Mouse (Mus musculus) left cerebral cortex, postnatal 25 days (tissue): ENCODE results near the gene Ces1a. TPM values are rescaled to one million over a fixed set of nuclear protein-coding genes. Genes with fewer than 3 reads are reported as not detected.

Experiments
- DNase-seq, 2 experiments: peaks; one replicate each; pipeline ENCODE4 v3.0.0; 2022; ENCODE audit warnings: low spot score in 2 of 2, mixed read lengths in 1 of 2
- intact Hi-C: fragments of 180-260 bp; cut with DNase I; formaldehyde crosslinking; loops from one replicate; pipeline ENCODE4 v1.15.1; 2025
- total RNA-seq, 2 experiments: library from RNA; stranded (reverse); gene quantifications; 2 replicates each; pipeline ENCODE4 v1.2.3; 2021

The Ces1a gene
- total RNA-seq, result under 1 TPM; 0.43 to 0.53 TPM

- intact Hi-C loops, result loop anchor here (5.0 kb wide), 1 partner anchor 36 kb away; no protein-coding TSS in a partner anchor
- DNase-seq, result no peak
Measured at GRCm38 (mm10) chr8:93048092-93048491, at the start of gene Ces1a. Gene Ces1a (minus strand): TSS chr8:93048192.

DNA sequence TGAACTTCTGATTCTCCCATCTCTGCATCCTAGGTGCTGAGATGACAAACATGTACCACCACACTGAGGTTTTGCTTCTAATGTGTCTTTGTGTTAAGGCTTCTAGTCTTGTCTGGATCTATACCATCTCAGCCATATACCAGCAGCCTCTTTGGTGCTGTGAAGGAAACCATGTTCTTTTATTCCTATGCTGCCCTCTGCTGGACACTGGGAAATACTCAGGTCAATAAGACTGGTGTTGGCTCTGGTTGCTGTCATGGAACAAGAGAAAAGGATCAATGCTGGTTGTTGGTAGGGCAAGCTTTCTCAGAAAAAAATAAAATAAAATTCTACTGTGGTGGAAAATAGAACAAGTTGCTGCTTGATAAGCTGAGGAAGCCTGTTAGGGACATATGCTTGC lies 47.4 kb upstream of the Ces1a start:
- DNase-seq, result peak; percentile 32 to 68
- intact Hi-C loops, result loop anchor here (1.0 to 2.0 kb wide), 2 partner anchors 37 to 84 kb away; no protein-coding TSS in a partner anchor

- no peak for DNase-seq
- intact Hi-C loops, result no loop called here
Measured at GRCm38 (mm10) chr8:93091324-93091723, 43.3 kb upstream of the Ces1a start.

DNA sequence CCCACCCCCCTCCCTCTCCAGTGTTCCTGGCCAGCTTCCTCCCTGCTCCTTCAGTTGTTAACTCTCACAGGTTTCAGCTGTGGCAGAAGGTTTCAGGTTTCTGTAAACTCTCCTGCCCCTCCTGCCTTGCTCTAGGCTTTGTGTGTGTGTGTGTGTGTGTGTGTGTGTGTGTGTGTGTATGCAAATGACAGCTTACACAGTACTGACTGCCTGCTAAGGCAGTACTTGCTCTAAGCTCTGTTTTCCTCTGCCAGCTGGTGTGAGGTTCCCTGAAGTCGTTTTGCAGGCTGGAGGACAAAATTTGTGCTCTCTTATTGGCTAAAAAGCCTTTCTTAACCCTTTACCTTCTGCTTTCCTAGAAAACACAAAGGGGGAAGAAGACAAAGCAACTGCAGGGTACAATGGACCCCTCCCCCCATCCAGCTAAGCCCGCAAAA lies 40.7 kb upstream of the Ces1a start:
- no peak for DNase-seq
- intact Hi-C loops, result no loop called here

DNA sequence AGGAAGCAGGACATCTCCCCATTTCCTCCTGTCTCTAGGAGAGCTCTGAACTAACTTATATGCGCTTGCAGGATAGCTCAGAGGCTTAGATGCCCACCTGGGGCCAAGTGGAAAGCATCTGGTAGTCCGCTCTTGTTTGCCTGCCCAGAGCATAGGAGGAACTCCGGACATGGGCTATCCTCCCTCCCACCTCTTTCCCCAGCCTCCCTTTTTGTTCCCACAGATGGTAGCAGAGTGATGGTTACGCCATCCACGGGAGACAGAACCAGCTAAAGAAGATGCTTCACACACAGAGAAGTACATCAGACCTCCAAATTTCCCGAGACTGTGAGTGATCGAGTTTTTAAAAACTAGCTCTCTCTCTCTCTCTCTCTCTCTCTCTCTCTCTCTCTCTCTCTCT lies 40.2 kb upstream of the Ces1a start:
- no peak for DNase-seq
- intact Hi-C loops, result no loop called here

DNA sequence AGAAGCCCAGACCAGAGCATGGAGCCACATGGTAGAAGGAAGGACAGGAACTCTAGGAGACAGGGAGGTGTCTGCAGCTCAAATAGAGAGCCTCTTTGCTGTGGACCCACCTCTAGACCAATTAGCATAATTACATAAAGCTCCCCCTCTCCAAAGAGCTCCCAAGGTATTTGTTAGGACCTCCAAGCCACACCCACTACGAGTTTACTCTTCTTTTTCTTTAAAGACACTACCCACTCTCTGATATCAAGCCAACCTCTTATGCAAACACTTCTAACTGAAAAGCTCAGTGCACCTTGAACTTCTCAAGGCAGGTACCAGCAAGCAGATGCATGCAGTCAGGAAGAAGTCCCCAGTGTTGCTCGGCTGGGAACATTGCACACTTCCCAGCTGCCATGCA lies 31.9 kb upstream of the Ces1a start, which contains the start of gene Ces1b:
Gene Ces1b, minus strand, starts transcription at position 131 of the 400 bp plus-strand sequence.
- DNase-seq, result no peak

DNA sequence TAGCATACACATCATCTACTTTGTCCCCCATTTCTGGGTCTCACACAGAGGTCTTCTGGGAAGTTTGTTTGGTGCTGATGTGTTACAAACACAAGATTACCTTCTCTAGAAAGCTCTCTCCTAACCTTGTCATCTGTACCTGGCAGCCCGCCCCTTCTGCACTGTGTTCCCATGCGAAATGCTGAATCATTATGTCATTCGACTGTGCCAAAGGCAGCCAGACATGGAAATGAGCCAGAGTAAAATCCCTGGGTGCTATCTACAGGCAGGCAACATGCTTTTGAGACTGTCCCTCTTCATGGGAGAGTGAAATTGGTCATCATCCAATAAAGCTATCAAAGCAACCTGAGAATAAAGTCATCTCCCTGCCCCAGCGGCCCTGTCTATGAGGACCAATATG lies 27.3 kb upstream of the Ces1a start:
- no peak for DNase-seq
- intact Hi-C loops, result no loop called here

More for the DNA sequence above, 31.9 kb upstream of the Ces1a start, which contains the start of gene Ces1b:
- intact Hi-C loops, result no loop called here

- no peak for DNase-seq
- intact Hi-C loops, result loop anchor here (5.0 to 10.0 kb wide), 2 partner anchors 349 to 431 kb away; no protein-coding TSS in a partner anchor
Measured at GRCm38 (mm10) chr8:93063416-93064117, 15.6 kb upstream of the Ces1a start.

DNA sequence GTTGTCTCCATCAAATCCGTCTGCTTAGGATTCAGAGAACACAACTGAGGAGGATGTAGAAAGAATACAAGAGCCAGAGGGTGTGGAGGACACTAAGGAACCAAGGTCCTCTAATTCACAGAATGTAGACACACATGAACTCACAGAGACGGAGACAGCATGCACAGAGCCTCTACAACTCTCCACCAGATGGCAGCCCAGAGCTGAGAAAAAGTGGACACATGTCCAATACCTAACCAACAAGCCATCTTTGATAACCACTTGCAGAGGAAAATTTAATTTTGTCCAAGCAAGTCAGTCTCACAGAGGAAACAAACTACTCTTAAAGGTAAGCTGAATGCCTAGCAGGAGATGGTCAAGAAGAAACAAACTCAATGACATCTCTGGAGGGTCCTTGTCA lies 11.2 kb upstream of the Ces1a start:
- intact Hi-C loops, result loop anchor here (2.0 to 5.0 kb wide), 3 partner anchors 36 to 373 kb away; no protein-coding TSS in a partner anchor

DNA sequence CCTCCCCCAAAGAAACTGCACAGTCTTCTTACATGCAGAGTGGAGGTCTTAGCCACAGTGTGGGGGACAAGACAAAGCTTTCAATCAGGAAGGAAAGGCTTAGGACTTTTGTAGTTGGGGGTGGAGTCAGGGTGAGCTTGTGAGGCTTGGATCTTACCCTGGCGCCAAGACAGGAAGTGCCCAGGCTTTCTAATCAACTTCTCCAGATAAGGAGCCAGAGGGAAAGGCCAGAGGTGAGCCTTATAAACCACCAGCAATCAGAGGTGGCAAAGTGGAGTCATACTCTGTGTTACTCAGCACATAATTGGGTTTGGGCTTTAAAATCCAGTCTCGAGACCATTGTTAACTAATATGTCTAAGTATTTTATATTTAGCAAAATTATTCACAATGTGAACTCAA lies 7.2 kb upstream of the Ces1a start:
- DNase-seq, result no peak
- intact Hi-C loops, result loop anchor here (5.0 kb wide), 1 partner anchor 377 kb away; no protein-coding TSS in a partner anchor

More for the DNA sequence above, 11.2 kb upstream of the Ces1a start:
- peak; percentile 42 to 73 for DNase-seq

- DNase-seq, result peak; percentile 35 to 73
- intact Hi-C loops, result loop anchor here (5.0 kb wide), 1 partner anchor 36 kb away; no protein-coding TSS in a partner anchor
Measured at GRCm38 (mm10) chr8:93048510-93049416, 771 bp upstream of the Ces1a start.

GRCm38 (mm10) chr8:93043083-93043482 lies 4.9 kb downstream of the Ces1a start:
- intact Hi-C loops, result no loop called here
- no peak for DNase-seq

GRCm38 (mm10) chr8:93040776-93041567 lies 7.0 kb downstream of the Ces1a start:
- no peak for DNase-seq
- intact Hi-C loops, result no loop called here

DNA sequence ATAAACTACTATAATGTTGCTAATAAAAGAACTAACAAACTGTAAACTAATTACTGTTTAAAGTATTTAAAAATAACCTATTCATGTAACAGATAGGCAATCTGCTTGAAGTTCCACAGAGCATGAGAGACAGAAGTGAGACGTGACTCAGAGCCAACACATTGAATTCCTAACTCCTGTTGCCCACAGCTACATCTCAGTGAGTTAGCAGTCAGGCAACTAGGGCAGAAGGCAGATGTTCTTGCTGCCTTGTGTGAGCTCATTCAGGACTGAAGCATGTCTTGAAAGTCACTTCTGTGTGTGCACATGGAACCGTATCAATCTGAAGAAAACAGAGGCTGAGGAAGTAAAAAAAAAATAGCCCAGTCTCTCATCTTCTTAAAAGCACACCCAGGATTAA lies 7.7 kb downstream of the Ces1a start:
- intact Hi-C loops, result no loop called here
- DNase-seq, result peak; percentile 37 to 72

- intact Hi-C loops, result no loop called here
Measured at GRCm38 (mm10) chr8:93038831-93039230, 9.2 kb downstream of the Ces1a start.

DNA sequence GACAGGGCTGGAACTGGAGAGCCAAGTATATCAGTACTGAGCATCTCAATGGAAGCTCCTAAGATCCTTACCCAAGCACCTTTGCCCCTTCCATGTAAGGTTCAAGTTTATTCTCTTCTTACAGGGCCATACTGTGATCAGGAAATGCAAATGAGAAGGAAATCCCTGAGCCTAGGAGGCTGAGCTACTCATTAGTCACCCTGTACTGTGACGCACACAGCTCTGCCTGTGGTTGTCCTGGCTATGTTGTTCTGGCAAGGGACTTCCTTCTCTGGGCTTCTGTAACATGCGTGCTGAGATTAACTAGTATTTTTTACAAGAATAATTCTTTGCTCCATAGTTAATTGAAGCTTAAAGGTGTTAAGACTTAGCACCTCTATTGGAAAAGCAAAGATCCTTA lies 17.3 kb downstream of the Ces1a start:
- DNase-seq, result peak in 1 of 2 experiments; percentile 28
- intact Hi-C loops, result no loop called here

More at GRCm38 (mm10) chr8:93038831-93039230, 9.2 kb downstream of the Ces1a start:
- DNase-seq, result no peak

DNA sequence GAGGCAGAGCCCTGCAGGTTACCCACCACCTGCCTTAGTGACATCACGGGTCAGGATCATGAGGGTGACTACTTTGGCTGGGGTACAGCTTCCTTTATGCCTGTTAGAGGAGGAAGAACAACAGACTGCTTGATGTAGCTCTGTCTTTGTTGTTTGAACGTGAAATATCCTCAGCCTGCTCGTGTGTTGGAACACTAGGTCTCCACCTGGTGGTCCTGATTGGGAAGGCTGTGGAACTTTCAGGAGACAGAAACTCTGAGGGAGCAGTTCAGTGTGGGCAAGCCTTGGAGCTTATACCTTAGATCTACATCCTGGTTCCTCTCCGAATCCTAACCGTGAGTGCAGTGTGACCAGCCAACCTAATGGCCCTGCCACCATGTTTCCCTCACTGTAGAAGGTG lies 26.3 kb downstream of the Ces1a start:
- intact Hi-C loops, result no loop called here
- no peak for DNase-seq

GRCm38 (mm10) chr8:93014300-93014699 lies 33.7 kb downstream of the Ces1a start:
- intact Hi-C loops, result loop anchor here (5.0 to 10.0 kb wide), 2 partner anchors 33 to 381 kb away; partner anchors contain the start of gene Ces1a
- no peak for DNase-seq

DNA sequence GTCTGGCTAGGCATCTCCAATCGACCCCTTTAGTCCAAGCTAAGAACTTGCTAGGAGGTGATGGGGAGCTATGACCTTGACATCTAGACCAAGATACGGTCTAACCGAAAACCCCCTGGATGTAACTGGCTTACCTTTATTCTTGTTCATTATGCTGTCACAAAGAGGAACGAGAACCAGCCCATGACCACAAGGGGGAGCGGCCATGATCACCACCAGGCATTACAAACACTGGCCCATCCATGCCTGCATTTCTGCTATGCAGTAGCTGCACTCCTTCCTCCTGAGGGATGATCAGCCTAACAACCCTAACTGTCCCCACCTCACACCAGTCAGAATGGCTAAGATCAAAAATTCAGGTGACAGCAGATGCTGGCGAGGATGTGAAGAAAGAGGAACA lies 35.8 kb downstream of the Ces1a start:
- intact Hi-C loops, result loop anchor here (5.0 to 10.0 kb wide), 2 partner anchors 35 to 383 kb away; partner anchors contain the start of gene Ces1a
- DNase-seq, result no peak
